Mouse (Mus musculus) forebrain, embryonic 11.5 days (tissue): ENCODE data around the gene Sbno2. TPM values are rescaled to one million over a fixed set of nuclear protein-coding genes. Genes with fewer than 3 reads are reported as not detected.
A peak's percentile ranks its signal among the peaks of the same experiment; 100 is the strongest.

Source experiments
- ATAC-seq: fragments of 200-750 bp; cut with Nextera tagmentation; replicated peaks from 2 replicates; pipeline ENCODE4 v1.8.0; 2017; ENCODE audit warnings: moderate TSS enrichment; ENCODE audit not compliant: low FRiP score
- DNase-seq: peaks from one replicate; pipeline ENCODE4 v3.0.0-alpha.2; 2017; ENCODE audit warnings: low spot score
- H3K27ac ChIP-seq: fragments of 300-500 bp; sonication (generic); 2 replicates; pipeline ENCODE4 v1.5.1; 2014; ENCODE audit warnings: low read depth, low read length
- H3K27me3 ChIP-seq: fragments of 300-500 bp; sonication (generic); 2 replicates; pipeline ENCODE4 v1.6.1; 2014; ENCODE audit warnings: mild to moderate bottlenecking, low read length, mixed read lengths; ENCODE audit not compliant: control insufficient read depth, insufficient read depth
- H3K36me3 ChIP-seq: fragments of 300-500 bp; sonication (generic); 2 replicates; pipeline ENCODE4 v1.6.1; 2014; ENCODE audit warnings: mild to moderate bottlenecking, low read length, moderate library complexity, mixed read lengths; ENCODE audit not compliant: control insufficient read depth, insufficient read depth
- H3K4me1 ChIP-seq: fragments of 300-500 bp; sonication (generic); replicated peaks from 2 replicates; pipeline ENCODE4 v1.6.1; 2014; ENCODE audit warnings: low read length, mixed read lengths; ENCODE audit not compliant: control insufficient read depth, insufficient read depth
- H3K4me2 ChIP-seq: fragments of 300-500 bp; sonication (generic); 2 replicates; pipeline ENCODE4 v1.6.1; 2014; ENCODE audit warnings: low read depth, mild to moderate bottlenecking, low read length, moderate library complexity, mixed read lengths; ENCODE audit not compliant: severe bottlenecking
- H3K4me3 ChIP-seq: fragments of 300-500 bp; sonication (generic); 2 replicates; pipeline ENCODE4 v1.5.1; 2014; ENCODE audit warnings: low read depth, low read length
- H3K9ac ChIP-seq: fragments of 300-500 bp; sonication (generic); 2 replicates; pipeline ENCODE4 v1.6.1; 2014; ENCODE audit warnings: low read length
- H3K9me3 ChIP-seq: fragments of 300-500 bp; sonication (generic); 2 replicates; pipeline ENCODE4 v1.6.1; 2016; ENCODE audit warnings: low read length, mixed read lengths; ENCODE audit not compliant: control insufficient read depth
- WGBS: fragments of 180-500 bp; shearing (Covaris S2); extraction: QIAGEN DNeasy Blood & Tissue Kit; methylation state at CpG from one replicate; pipeline ENCODE4 v1.1.7; 2014; 5-methylcytosine and 5-hydroxymethylcytosine counted together
- polyA plus RNA-seq: library from polyadenylated mRNA; unstranded; fragments of >200 nt; fragmentation: Nextera tagmentation; extraction: Ambion mirVana; gene quantifications from 2 replicates; pipeline ENCODE4 v1.2.1, GENCODE M21; 2014

Sbno2 gene
- polyA plus RNA-seq, 1 experiment from 2014 or later, result 13.6 TPM

GRCm38 (mm10) chr10:80120146-80120545, 14.8 kb upstream of the Sbno2 start:
- Histone ChIP-seq H3K27me3 (no peaks in the 10 kb centered on the region), H3K9ac (no peak overlapping the region), H3K9me3 (no peaks in the 10 kb centered on the region), H3K36me3 (peaks cover 5% of the 10 kb centered on the region; the same call in 1 of the 2 replicates), H3K4me2 (no peak overlapping the region), H3K27ac (no peak overlapping the region), H3K4me3 (no peak overlapping the region), H3K4me1 (peaks cover 21% of the 10 kb centered on the region)
- DNase-seq (no peak), ATAC-seq (no peak)
- WGBS, result 90% methylated on average over 2 of the region's 2 CpGs

DNA sequence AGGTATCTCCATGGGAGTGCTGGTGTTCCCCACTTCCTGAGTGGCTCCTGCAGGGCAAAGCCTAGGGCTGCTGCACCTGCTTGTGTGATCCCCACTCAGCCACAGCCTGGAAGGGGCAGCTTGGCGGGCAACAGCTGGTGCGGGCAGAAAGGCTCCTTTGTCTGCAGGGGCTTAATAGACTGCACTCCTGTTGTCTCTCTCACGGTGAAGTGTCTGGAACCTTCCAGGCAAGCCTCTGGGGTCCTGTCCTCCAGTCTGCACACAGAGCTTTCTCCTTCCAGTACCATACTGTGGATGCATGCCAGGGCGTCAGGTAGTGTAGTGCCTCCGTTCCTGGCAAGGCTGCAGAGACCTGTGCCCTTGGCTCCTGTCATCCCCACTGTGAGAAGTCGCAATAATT, 13.2 kb upstream of the Sbno2 start:
- WGBS, result 63% methylated on average over 6 of the region's 6 CpGs
- peak overlapping the region; percentile 86 for H3K9ac ChIP-seq
- peaks cover 5% of the 10 kb centered on the region; the same call in 1 of the 2 replicates for H3K36me3 ChIP-seq
- 0 out of 2 replicates have a peak overlapping the region, but pooled peaks have one; percentile 46 for H3K27ac ChIP-seq
- H3K4me1 ChIP-seq, result peaks cover 21% of the 10 kb centered on the region
- H3K9me3 ChIP-seq, result no peaks in the 10 kb centered on the region
- ATAC-seq (no peak), DNase-seq (no peak)
- H3K27me3 ChIP-seq, result no peaks in the 10 kb centered on the region
- H3K4me3 ChIP-seq, result peak overlapping the region; percentile 11; the same call in 1 of the 2 replicates
- H3K4me2 ChIP-seq, result peak overlapping the region; percentile 95; the same call in 1 of the 2 replicates

DNA sequence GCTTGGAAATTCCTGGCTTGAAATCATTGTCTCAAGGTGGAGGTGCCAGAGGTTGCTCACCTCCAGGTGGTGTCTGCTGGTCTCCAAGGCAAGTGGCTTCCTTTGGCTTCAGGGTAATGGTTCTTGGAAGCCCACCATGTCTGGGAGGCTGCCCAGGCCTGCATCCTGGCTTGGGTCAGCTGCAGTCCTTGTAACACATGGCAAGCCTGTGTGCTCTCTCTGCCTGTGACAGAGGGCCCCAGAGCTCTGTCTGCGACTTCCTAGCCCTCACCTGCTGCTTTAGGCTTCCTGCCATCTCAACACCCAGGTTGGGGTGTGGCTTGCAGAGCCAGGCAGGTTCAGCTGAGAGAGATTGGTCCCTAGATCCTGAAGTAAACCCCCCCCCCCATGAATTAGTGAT, 12.4 kb upstream of the Sbno2 start:
- Histone ChIP-seq H3K4me3 (peak overlapping the region; percentile 95), H3K9ac (peak overlapping the region; percentile 86), H3K27me3 (no peaks in the 10 kb centered on the region), H3K4me2 (peak overlapping the region; percentile 95), H3K36me3 (peaks cover 5% of the 10 kb centered on the region; the same call in 1 of the 2 replicates), H3K27ac (0 out of 2 replicates have a peak overlapping the region, but pooled peaks have one; percentile 6), H3K4me1 (peaks cover 21% of the 10 kb centered on the region), H3K9me3 (no peaks in the 10 kb centered on the region)
- DNase-seq (no peak), ATAC-seq (no peak)
- 90% methylated on average over 1 of the region's 1 CpGs for WGBS

DNA sequence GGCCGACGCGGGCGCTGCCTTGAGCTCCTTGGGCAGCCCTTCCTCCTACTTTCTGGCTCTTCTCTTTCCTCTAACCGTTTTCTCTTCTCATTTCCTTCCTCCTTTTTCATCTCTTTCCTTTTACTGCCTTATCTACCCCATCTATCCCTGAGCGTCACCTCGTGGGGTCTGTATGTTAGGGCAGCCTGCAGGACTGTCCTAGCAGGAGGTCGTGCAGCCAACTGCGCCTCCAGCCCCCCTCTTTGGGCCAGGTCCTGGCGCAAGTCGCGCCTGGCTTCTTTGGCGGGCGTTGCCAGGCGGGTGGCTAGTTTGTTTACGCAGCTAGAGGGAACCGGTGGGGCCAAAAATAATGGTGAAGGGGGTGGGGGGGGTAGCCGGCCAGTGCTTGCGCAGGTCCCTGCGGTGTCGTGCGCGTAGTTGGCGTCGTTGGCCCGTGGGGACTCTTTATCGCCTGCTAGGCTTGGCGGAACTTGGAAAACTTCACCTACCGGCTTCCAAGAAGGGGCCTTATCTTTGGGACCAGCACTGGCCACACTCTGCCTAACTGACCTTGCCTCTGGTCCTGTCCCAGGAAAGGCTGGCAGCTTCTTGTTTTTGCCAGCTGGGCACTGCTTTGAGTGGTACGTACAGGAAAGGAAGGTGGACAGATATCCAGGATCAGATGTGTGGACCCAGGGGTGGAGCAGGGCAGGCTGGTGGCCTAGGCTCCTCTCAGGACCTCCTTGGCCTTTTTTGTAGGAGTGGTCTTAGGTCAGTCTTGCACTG, 11.7 kb upstream of the Sbno2 start:
- Histone ChIP-seq H3K27me3 (no peaks in the 10 kb centered on the region), H3K4me1 (peaks cover 21% of the 10 kb centered on the region), H3K27ac (no peak overlapping the region), H3K36me3 (peaks cover 5% of the 10 kb centered on the region; the same call in 1 of the 2 replicates), H3K4me2 (peak overlapping the region; percentile 95), H3K9ac (peak overlapping the region; percentile 86), H3K9me3 (no peaks in the 10 kb centered on the region), H3K4me3 (peak overlapping the region; percentile 95)
- no peak for DNase-seq
- no peak for ATAC-seq
- WGBS, result 6% methylated on average over 30 of the region's 30 CpGs

DNA sequence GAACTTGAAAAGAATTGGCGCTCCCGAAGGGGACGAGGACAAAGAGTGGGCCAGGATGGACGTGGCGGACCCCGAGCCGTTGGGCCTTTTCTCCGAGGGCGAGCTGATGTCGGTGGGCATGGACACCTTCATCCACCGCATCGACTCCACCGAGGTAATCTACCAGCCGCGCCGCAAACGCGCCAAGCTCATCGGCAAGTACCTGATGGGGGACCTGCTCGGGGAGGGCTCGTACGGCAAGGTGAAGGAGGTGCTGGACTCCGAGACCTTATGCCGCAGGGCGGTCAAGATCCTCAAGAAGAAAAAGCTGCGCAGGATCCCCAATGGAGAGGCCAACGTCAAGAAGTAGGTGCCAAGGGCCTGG, 11.2 kb upstream of the Sbno2 start:
- Histone ChIP-seq H3K4me2 (peak overlapping the region; percentile 95), H3K4me3 (peak overlapping the region; percentile 95), H3K36me3 (peaks cover 5% of the 10 kb centered on the region; the same call in 1 of the 2 replicates), H3K27me3 (no peaks in the 10 kb centered on the region), H3K9me3 (no peaks in the 10 kb centered on the region), H3K4me1 (peaks cover 21% of the 10 kb centered on the region), H3K9ac (peak overlapping the region; percentile 86), H3K27ac (no peak overlapping the region; the same call in 1 of the 2 replicates)
- DNase-seq, result peak; percentile 74
- under 1% methylated on average over 27 of the region's 27 CpGs for WGBS
- no peak for ATAC-seq

- Histone ChIP-seq H3K4me3 (peak overlapping the region; percentile 95), H3K27ac (peak overlapping the region; percentile 46), H3K9ac (peak overlapping the region; percentile 86), H3K36me3 (peaks cover 5% of the 10 kb centered on the region; the same call in 1 of the 2 replicates), H3K27me3 (no peaks in the 10 kb centered on the region), H3K9me3 (no peaks in the 10 kb centered on the region), H3K4me1 (peaks cover 21% of the 10 kb centered on the region), H3K4me2 (peak overlapping the region; percentile 95)
- 0% methylated on average over 63 of the region's 63 CpGs for WGBS
- DNase-seq, result no peak
- no peak for ATAC-seq
Observed at GRCm38 (mm10) chr10:80115944-80116335, 10.6 kb upstream of the Sbno2 start.

GRCm38 (mm10) chr10:80115290-80115943, 10.0 kb upstream of the Sbno2 start, which contains the start of gene Stk11:
Stk11 (plus strand) TSS chr10:80115803.
- peak within 1 kb of the TSS; percentile 46 for H3K27ac ChIP-seq
- H3K36me3 ChIP-seq, result peaks cover 5% of the 10 kb centered on the region; the same call in 1 of the 2 replicates
- H3K4me1 ChIP-seq, result peaks cover 21% of the 10 kb centered on the region
- WGBS, result under 1% methylated on average over 69 of the region's 70 CpGs
- H3K4me2 ChIP-seq, result peak within 1 kb of the TSS; percentile 95
- no peaks in the 10 kb centered on the region for H3K9me3 ChIP-seq
- H3K27me3 ChIP-seq, result no peaks in the 10 kb centered on the region
- H3K4me3 ChIP-seq, result peak within 1 kb of the TSS; percentile 95
- ATAC-seq (peak; percentile 98), DNase-seq (peak; percentile 99)
- H3K9ac ChIP-seq, result peak within 1 kb of the TSS; percentile 86

GRCm38 (mm10) chr10:80114341-80115284, 9.2 kb upstream of the Sbno2 start:
- H3K27me3 ChIP-seq, result no peaks in the 10 kb centered on the region
- DNase-seq (peak; percentile 96), ATAC-seq (peak; percentile 65)
- no peaks in the 10 kb centered on the region for H3K9me3 ChIP-seq
- H3K4me3 ChIP-seq, result peak overlapping the region; percentile 95
- peak overlapping the region; percentile 43; the same call in 1 of the 2 replicates for H3K27ac ChIP-seq
- H3K4me2 ChIP-seq, result peak overlapping the region; percentile 47
- peaks cover 5% of the 10 kb centered on the region; the same call in 1 of the 2 replicates for H3K36me3 ChIP-seq
- 3% methylated on average over 27 of the region's 27 CpGs for WGBS
- H3K9ac ChIP-seq, result peak overlapping the region; percentile 51
- H3K4me1 ChIP-seq, result peaks cover 21% of the 10 kb centered on the region
